Comparison of ENCODE assay signal across 9 mouse cellular contexts in the genomic region with DNA sequence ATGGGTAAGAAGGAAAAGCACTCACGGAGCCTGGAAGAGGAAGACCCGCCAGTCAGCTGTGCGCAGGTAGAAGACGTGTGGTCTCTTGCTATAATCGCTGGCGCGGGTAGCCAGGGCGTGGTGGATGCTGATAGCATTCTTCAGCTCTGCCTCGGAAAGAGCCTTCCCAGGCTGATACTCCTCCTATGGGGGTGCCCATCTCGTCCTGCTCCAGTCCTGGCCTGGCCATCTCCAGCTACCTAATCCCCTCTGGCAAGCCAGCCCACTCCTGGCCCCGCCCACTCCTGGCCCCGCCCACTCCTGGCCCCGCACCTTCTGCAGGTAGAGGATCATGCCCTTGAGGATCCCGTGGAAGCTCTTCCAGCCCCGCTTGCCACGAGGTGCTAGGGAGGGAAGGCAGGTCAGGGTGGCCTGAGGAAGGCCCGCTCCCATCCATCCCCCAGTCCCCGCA. TPM values are rescaled to one million over a fixed set of nuclear protein-coding genes. Genes with fewer than 3 reads are reported as not detected.
DNase-seq lines count a peak whose midpoint lies in the region; ATAC-seq lines count a peak whose summit lies in the region.
"Had no signal": no experiment of that assay in that cellular context is flagged by ENCODE, and none has a peak within 500 bp of the region (broad histone marks: within the 10 kb centered on the region; RNA-seq: fewer than 3 reads in every experiment).

No protein-coding gene starts in this region.

- H3K4me2 ChIP-seq in liver, embryonic 11.5 days = peak overlapping the region; percentile 79
- no peak overlapping the region for H3K4me2 ChIP-seq in hindbrain, embryonic 16.5 days (ENCODE audit: low read length)
- H3K4me2 ChIP-seq: heart, embryonic 15.5 days had no signal

- WGBS in liver, embryonic 11.5 days = 12% methylated on average over 18 of the region's 18 CpGs
- 20% methylated on average over 18 of the region's 18 CpGs for WGBS in hindbrain, embryonic 16.5 days

- peak; percentile 8 for ATAC-seq in activated CD4-positive, CD25-positive, alpha-beta regulatory T cell, adult 4 months
- ATAC-seq in liver, embryonic 11.5 days (replicated peaks; ENCODE audit: low FRiP score) = peak; percentile 55
- no peak for ATAC-seq in hindbrain, embryonic 16.5 days

- H3K9me3 ChIP-seq in liver, embryonic 11.5 days (ENCODE audit: control insufficient read depth, low read length) = no peaks in the 10 kb centered on the region
- H3K9me3 ChIP-seq in hindbrain, embryonic 16.5 days (ENCODE audit: control insufficient read depth, low read length) = no peaks in the 10 kb centered on the region
- H3K9me3 ChIP-seq: heart, embryonic 15.5 days had no signal

- H3K36me3 ChIP-seq in liver, embryonic 11.5 days (ENCODE audit: control insufficient read depth, insufficient read depth, low read length) = peaks cover 13% of the 10 kb centered on the region
- peaks cover 22% of the 10 kb centered on the region for H3K36me3 ChIP-seq in hindbrain, embryonic 16.5 days (ENCODE audit: control insufficient read depth, insufficient read depth, low read length)

- peaks cover 50% of the 10 kb centered on the region for H3K4me1 ChIP-seq in liver, embryonic 11.5 days (replicated peaks; ENCODE audit: control insufficient read depth, insufficient read depth, low read length)
- peaks cover 30% of the 10 kb centered on the region for H3K4me1 ChIP-seq in hindbrain, embryonic 16.5 days (ENCODE audit: control insufficient read depth, insufficient read depth, low read depth, low read length)

- peak overlapping the region; percentile 65 for H3K9ac ChIP-seq in liver, embryonic 11.5 days (ENCODE audit: low read depth, low read length)
- H3K9ac ChIP-seq in hindbrain, embryonic 16.5 days (ENCODE audit: low read depth, low read length) = no peak overlapping the region
- H3K9ac ChIP-seq: heart, embryonic 15.5 days had no signal

- H3K27me3 ChIP-seq in liver, embryonic 11.5 days (replicated peaks; ENCODE audit: control insufficient read depth, insufficient read depth, low read length) = peaks cover 63% of the 10 kb centered on the region
- H3K27me3 ChIP-seq in hindbrain, embryonic 16.5 days (replicated peaks; ENCODE audit: control insufficient read depth, insufficient read depth, low read length) = peaks cover 27% of the 10 kb centered on the region

- peak overlapping the region; percentile 80 for H3K27ac ChIP-seq in liver, embryonic 11.5 days (ENCODE audit: low read depth, low read length)
- no peak overlapping the region for H3K27ac ChIP-seq in hindbrain, embryonic 16.5 days (ENCODE audit: low read depth, low read length)
- H3K27ac ChIP-seq: heart, embryonic 15.5 days had no signal

- DNase-seq in adrenal gland, adult 2 months = peak; percentile 24
- no peak for DNase-seq in adrenal gland, postnatal 25 days
- peak; percentile 10 for DNase-seq in layer of hippocampus, adult 11-12 months (ENCODE audit: low spot score)
- no peak for DNase-seq in layer of hippocampus, adult 18-20 months (ENCODE audit: low spot score in 2 of 2)
- peak; percentile 51 for DNase-seq in liver, embryonic 11.5 days (ENCODE audit: low spot score)
- DNase-seq in urinary bladder, postnatal 14 days (ENCODE audit: low spot score) = no peak

- H3K4me3 ChIP-seq in liver, embryonic 11.5 days (ENCODE audit: low read depth, low read length) = peak overlapping the region; percentile 35
- no peak overlapping the region for H3K4me3 ChIP-seq in hindbrain, embryonic 16.5 days (ENCODE audit: low read length)
- H3K4me3 ChIP-seq: heart, embryonic 15.5 days had no signal

RNA-seq across cellular contexts. Expression of gene Nfkb2, which starts 10.1 kb away (rescaled TPM):
- total RNA-seq in adrenal gland, adult 2 months (2021) = 10 to 100 TPM; 34.9 to 44.3 TPM
- polyA plus RNA-seq in adrenal gland, adult 2 months (2012; rRNA removed) = 65.7 and 80.9 TPM in 2 replicates
- 42.4 and 44.3 TPM in 2 replicates for total RNA-seq in adrenal gland, postnatal 25 days (2021)
- 1 to 10 TPM; 2.2 to 2.3 TPM for total RNA-seq in layer of hippocampus, adult 18-20 months (2021)
- polyA plus RNA-seq in activated CD4-positive, CD25-positive, alpha-beta regulatory T cell, adult 4 months (2017; shearing (Covaris generic)) = 10 to 100 TPM; 19.7 to 30.4 TPM
- polyA plus RNA-seq in liver, embryonic 11.5 days (2014; fragmentation: Nextera tagmentation; extraction: Ambion mirVana) = 6.0 and 6.6 TPM in 2 replicates
- 2.4 and 3.3 TPM in 2 replicates for polyA plus RNA-seq in hindbrain, embryonic 16.5 days (2015; fragmentation: Nextera tagmentation; extraction: Ambion mirVana)

RNA-seq across cellular contexts. Expression of gene Psd, which starts 12.8 kb away (rescaled TPM):
- total RNA-seq in adrenal gland, adult 2 months (2021) = 1 to 10 TPM; 7.3 to 7.9 TPM
- polyA plus RNA-seq in adrenal gland, adult 2 months (2012; rRNA removed) = 13.7 and 18.1 TPM in 2 replicates
- total RNA-seq in adrenal gland, postnatal 25 days (2021) = 8.6 and 12.7 TPM in 2 replicates
- 100 to 1,000 TPM; 799 to 877 TPM for total RNA-seq in layer of hippocampus, adult 18-20 months (2021)
- polyA plus RNA-seq in activated CD4-positive, CD25-positive, alpha-beta regulatory T cell, adult 4 months (2017; shearing (Covaris generic)) = 1 to 10 TPM; 3.4 to 4.5 TPM
- polyA plus RNA-seq in liver, embryonic 11.5 days (2014; fragmentation: Nextera tagmentation; extraction: Ambion mirVana) = 11.9 and 12.4 TPM in 2 replicates
- 99.1 and 112 TPM in 2 replicates for polyA plus RNA-seq in hindbrain, embryonic 16.5 days (2015; fragmentation: Nextera tagmentation; extraction: Ambion mirVana)

RNA-seq across cellular contexts. Expression of gene Fbxl15, which starts 13.8 kb away (rescaled TPM):
- total RNA-seq in adrenal gland, adult 2 months (2021) = 10 to 100 TPM in 1 of 2 experiments, 1 to 10 TPM in 1; 6.7 to 12.1 TPM
- polyA plus RNA-seq in adrenal gland, adult 2 months (2012; rRNA removed) = 41.6 and 60.3 TPM in 2 replicates
- 9.8 and 13.4 TPM in 2 replicates for total RNA-seq in adrenal gland, postnatal 25 days (2021)
- 10 to 100 TPM; 30.7 to 31.5 TPM for total RNA-seq in layer of hippocampus, adult 18-20 months (2021)
- polyA plus RNA-seq in activated CD4-positive, CD25-positive, alpha-beta regulatory T cell, adult 4 months (2017; shearing (Covaris generic)) = 1 to 10 TPM; 5.6 to 6.9 TPM
- polyA plus RNA-seq in liver, embryonic 11.5 days (2014; fragmentation: Nextera tagmentation; extraction: Ambion mirVana) = 15.7 and 16.4 TPM in 2 replicates
- polyA plus RNA-seq in hindbrain, embryonic 16.5 days (2015; fragmentation: Nextera tagmentation; extraction: Ambion mirVana) = 49.4 and 55.6 TPM in 2 replicates

RNA-seq across cellular contexts. Expression of gene Cuedc2, which starts 24.3 kb away (rescaled TPM):
- total RNA-seq in adrenal gland, adult 2 months (2021) = 10 to 100 TPM; 72.2 to 87.7 TPM
- polyA plus RNA-seq in adrenal gland, adult 2 months (2012; rRNA removed) = 41.3 and 42.5 TPM in 2 replicates
- total RNA-seq in adrenal gland, postnatal 25 days (2021) = 64.1 and 81.8 TPM in 2 replicates
- total RNA-seq in layer of hippocampus, adult 18-20 months (2021) = 100 to 1,000 TPM; 179 to 182 TPM
- 10 to 100 TPM; 40.7 to 52.4 TPM for polyA plus RNA-seq in activated CD4-positive, CD25-positive, alpha-beta regulatory T cell, adult 4 months (2017; shearing (Covaris generic))
- polyA plus RNA-seq in liver, embryonic 11.5 days (2014; fragmentation: Nextera tagmentation; extraction: Ambion mirVana) = 151 and 153 TPM in 2 replicates
- polyA plus RNA-seq in hindbrain, embryonic 16.5 days (2015; fragmentation: Nextera tagmentation; extraction: Ambion mirVana) = 343 and 362 TPM in 2 replicates

RNA-seq across cellular contexts. Expression of gene Mfsd13a, which starts 26.7 kb away (rescaled TPM):
- 1 to 10 TPM; 7.3 to 9.6 TPM for total RNA-seq in adrenal gland, adult 2 months (2021)
- 43.2 and 63.5 TPM in 2 replicates for polyA plus RNA-seq in adrenal gland, adult 2 months (2012; rRNA removed)
- 6.3 and 8.8 TPM in 2 replicates for total RNA-seq in adrenal gland, postnatal 25 days (2021)
- total RNA-seq in layer of hippocampus, adult 18-20 months (2021) = 10 to 100 TPM; 28.2 to 29.0 TPM
- 1 to 10 TPM; 3.9 to 7.1 TPM for polyA plus RNA-seq in activated CD4-positive, CD25-positive, alpha-beta regulatory T cell, adult 4 months (2017; shearing (Covaris generic))
- 21.9 and 25.4 TPM in 2 replicates for polyA plus RNA-seq in liver, embryonic 11.5 days (2014; fragmentation: Nextera tagmentation; extraction: Ambion mirVana)
- polyA plus RNA-seq in hindbrain, embryonic 16.5 days (2015; fragmentation: Nextera tagmentation; extraction: Ambion mirVana) = 13.0 and 13.4 TPM in 2 replicates

Comparison
In these comparisons a context has a peak if more than half of its experiments do, and no peak if none do; other contexts are left out.
1. DNase-seq: peak in adrenal gland, adult 2 months (single experiment), layer of hippocampus, adult 11-12 months (single experiment) and liver, embryonic 11.5 days (single experiment); none in adrenal gland, postnatal 25 days (single experiment), layer of hippocampus, adult 18-20 months (0 of 2) and urinary bladder, postnatal 14 days (single experiment).